Mouse (Mus musculus) left cerebral cortex, adult 8-10 months (tissue): ENCODE data around the gene Usp7. TPM values are rescaled to one million over a fixed set of nuclear protein-coding genes. Genes with fewer than 3 reads are reported as not detected.
A peak's percentile ranks its signal among the peaks of the same experiment; 100 is the strongest.
"Not testable (repeated sequence)": the region's sequence is repeated elsewhere in the genome, so short reads cannot be mapped to it uniquely, and the experiment has no call there.

Experiments used
- DNase-seq, 2 experiments: peaks; one replicate each; pipeline ENCODE4 v3.0.0; 2022; ENCODE audit warnings: low spot score in 2 of 2
- total RNA-seq, 4 experiments: library from RNA; stranded (reverse); gene quantifications; 2 replicates each; pipeline ENCODE4 v1.2.4; 2022

The Usp7 gene
- total RNA-seq, 4 experiments from 2014 or later, result 149 to 164 (median 158) TPM

DNA sequence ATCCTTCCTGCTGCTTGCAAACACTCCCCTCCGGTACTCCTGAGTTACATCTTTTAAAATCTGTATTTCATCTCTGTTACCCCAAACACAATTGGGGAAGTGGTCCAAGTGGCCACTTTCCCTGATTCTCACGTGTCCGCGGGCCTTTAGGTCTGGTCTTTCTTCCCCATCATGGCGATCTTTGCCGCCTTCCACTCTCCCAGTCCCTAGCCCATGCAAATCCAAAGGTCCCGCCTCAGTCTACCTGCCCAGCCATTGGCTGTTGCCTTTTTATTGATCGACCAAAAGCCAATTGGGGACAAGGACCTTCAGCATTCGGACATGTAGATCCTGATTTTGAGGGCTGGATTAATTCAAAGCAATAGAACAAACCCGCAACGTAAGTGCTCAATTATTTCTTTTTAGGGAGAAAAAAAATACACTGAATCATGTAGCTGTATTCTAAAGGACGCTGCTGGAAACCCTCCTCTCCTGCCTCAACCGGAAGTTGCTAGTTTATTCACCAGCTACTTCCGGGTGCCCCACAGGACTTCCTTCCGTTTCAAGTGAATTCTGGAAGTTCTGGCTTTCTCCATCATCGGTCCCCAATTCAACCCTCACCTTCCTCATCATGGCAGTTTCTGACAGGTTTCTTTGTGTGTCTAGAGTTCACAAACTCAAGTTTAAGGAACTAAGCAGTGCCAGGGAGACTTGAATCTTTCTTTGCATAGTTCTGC, 8.8 kb downstream of the Usp7 start:
- DNase-seq, result no peak

DNA sequence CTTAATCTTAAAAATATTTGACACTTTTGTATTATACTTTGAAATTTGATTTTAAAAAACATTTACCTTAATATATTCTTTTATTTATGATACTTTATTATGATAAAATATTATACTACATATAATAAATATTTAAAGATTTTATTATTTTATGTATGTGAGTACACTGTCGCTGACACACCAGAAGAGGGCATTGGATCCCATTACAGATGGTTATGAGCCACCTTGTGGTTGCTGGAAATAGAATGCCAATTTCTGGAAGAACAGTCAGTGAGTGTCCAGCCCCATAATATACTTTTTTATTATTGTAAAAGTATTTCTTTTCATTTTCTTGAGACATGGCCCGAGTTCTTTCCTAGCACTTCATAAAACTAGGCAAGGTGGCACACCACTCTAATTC, 10.4 kb downstream of the Usp7 start:
- no peak for DNase-seq

DNA sequence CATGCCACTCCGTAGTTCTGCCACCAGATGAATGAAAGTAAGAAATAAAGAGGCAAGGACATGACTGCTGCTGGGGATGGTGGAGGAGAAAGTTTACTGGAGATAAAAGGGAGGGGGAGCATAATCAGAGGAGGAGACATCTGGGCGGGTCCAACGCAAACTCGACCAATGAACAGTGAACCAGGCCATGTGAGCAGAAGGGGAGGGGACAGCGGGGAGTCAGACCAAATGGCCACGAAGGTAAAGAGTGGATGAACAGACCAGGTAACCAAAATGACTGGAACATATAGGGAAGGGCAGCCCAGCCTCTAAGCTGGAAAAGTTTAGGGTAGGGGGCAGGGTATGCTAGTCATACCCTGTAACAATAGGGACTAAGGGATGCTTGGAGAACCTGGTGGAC, 10.9 kb downstream of the Usp7 start:
- no peak for DNase-seq

DNA sequence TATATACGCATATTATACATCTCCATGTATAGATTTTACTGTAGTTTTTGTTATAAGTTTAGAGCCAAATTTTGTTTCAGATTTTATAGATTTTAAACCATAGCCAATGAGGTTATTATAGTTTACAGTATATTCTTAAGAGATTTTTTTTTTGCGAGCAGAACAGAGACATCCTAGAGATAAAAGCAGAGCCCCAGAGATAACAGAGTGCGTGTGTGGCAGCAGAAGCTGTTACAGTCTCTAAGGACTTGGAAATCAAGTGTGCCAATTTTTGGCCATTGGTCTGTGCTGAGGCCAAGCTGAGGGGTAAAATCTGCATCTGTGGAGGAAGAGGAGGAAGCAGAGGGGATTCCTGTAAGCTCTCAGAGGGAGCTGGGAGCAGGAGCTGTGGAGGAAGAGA, 11.9 kb downstream of the Usp7 start:
- no peak for DNase-seq

DNA sequence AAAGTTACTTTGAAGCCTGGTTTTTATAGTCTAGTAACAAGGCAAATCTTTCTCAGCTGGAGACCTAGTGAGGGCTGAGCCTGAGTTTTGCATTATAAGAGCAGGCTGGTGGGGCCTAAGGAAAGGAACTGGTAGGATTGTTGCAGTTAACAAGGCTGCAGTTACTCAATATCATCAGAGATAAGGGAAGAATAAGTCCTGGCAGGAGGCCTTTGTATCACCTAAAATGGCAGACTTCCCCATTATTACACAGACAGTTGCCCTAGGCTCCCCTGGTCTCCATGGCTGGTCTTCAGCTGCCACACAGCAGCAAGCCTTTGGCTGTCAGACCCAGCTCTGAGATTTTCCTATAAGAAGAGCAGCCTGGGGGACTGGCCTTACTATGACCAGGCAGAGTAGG, 13.4 kb downstream of the Usp7 start:
- DNase-seq, result no peak

DNA sequence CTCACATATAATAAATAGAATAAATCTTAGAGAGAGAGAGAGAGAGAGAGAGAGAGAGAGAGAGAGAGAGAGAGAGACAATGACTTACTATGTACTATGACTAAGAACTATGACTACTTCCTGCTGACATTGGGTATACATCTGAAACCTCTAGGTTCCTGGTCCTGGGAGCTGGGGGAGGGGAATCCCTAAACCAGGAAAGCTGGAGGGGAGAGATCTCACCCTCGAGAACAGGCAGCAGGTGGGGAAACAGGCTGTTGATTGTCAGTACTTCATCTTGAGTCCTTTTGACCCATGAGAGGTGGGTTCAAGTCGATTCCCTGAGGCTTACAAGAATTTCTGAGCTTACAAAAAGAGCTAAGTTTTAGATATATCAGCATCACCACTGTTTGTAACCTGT, 14.9 kb downstream of the Usp7 start:
- no peak for DNase-seq

DNA sequence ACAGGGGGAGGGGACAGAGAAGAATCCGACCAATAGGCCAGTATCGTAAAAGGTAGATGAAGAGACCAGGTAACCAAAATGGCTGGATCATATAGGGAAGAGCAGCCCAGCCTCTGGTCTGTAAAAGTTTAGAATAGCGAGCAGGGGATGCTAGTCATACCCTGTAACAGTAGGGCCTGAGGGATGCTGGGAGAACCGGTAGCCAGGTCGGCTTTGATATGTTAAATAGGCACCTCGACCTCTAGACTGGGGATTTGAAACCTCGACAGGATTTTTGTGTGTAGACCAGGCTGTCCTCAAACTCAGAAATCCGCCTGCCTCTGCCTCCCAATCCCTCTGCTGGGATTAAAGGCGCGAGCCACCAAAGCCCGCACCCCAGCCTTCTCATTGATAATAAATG, 15.5 kb downstream of the Usp7 start:
- DNase-seq, result no peak

DNA sequence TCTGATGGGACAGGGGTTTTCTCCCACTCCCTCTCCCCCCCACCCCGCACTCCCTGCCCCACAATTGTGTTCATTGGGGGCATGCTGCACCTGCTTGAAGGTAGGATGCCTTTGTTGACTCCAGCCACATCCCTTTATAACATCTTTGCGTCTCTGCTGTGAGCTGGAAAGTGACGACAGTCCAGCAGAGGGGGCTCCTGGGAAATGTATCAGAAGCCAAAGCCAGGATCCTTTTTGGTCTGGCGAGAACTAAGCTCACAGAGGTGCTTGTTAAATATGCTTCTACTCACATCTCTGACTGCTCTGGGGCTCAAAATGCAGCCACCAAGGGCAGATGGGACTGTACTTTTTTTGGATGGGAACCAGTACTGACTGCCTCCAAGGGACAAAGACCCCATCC, 21.0 kb downstream of the Usp7 start:
- DNase-seq, result no peak

DNA sequence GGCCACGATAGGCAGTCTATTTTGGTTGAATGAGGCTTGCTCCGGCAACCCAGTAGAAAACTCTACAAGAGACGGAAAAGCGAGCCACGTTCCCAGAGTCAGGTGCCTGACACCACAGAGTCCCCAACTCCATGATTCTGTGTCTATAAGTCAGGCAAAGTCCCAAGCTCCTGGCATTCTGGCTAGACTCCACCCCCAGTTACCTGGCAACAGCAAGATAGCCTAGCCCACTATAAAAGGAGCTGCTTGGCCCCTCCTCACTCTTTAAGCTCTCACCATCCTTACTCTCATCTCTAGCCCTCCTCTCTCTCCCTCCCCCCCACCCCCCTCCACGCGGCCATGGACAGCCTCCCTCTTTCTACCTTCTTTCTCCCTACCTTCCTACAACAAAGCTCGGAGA, 21.8 kb downstream of the Usp7 start:
- not testable (repeated sequence) for DNase-seq

DNA sequence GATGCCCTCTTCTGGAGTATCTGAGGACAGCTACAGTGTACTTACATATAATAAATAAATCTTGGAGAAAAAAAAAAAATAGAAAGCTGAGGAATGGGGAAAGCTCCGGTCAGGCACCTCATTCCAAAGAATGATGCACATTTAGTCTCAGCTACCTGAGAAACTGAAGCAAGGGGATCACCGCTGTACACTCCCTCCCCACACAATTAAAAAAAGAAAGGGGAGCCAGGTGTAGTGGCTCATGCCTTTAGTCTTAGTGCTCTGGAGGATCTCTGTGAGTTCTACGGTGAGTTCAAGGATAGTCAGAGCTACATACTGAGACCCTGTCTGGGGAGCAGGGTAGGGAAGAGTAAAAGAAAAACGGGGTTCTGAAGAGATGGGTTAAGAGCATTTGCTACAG, 22.6 kb downstream of the Usp7 start:
- DNase-seq, result no peak

DNA sequence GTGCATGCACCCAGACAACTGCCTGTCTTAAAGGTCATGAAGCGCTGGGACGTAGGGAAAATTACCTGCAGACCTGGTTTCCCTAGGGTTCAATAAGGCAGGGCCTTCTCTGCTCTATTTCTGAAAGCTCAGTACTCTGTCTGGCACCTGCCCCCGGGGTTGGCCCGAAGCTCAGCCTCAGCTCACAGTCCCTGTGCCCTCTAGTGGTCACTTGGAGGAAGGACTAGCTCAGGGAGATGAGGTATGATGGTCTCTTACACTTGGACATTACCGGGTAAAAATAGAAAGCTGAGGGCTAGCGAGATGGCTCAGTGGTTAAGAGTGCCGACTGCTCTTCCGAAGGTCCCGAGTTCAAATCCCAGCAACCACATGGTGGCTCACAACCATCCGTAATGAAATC, 23.0 kb downstream of the Usp7 start:
- DNase-seq, result peak in 1 of 2 experiments; percentile 41

DNA sequence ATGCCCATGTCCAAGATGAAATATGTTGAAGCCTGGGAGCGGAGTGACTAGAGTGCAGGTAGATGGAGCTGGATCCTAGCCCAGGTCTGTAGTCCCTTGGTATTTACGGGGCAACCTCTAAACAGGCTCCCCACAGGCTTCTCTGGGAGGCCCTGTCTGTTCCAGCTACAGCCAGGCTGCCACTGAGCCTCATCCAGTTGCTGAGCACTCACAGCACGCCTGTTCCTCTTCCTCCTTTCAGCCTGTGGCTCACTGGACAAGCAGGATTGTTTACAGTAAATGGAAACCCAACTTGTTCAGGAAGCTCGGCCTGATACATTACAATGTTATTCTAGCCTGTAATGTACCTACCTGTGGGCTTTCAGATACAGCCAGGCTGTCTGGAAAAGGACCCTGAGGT, 23.5 kb downstream of the Usp7 start:
- DNase-seq, result no peak

DNA sequence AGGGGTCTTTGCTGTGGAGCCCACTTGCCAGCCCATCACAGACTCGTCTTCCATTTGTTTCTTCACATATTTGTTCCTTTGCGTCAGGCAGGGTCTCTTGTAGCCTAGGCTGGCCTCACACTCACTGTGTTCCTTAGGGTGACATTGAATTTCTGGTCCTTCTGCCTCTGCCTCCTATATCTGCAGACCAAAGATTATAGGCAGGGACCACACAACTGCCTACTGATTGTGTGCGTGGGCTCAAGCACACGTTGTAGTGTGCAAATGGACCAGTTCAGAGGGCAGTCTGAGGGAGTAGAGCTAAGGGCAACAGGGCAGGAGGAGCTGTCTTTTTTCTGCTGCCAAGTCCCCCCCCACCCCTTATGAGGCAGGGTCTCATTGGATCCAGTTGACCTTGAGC, 24.0 kb downstream of the Usp7 start:
- no peak for DNase-seq

DNA sequence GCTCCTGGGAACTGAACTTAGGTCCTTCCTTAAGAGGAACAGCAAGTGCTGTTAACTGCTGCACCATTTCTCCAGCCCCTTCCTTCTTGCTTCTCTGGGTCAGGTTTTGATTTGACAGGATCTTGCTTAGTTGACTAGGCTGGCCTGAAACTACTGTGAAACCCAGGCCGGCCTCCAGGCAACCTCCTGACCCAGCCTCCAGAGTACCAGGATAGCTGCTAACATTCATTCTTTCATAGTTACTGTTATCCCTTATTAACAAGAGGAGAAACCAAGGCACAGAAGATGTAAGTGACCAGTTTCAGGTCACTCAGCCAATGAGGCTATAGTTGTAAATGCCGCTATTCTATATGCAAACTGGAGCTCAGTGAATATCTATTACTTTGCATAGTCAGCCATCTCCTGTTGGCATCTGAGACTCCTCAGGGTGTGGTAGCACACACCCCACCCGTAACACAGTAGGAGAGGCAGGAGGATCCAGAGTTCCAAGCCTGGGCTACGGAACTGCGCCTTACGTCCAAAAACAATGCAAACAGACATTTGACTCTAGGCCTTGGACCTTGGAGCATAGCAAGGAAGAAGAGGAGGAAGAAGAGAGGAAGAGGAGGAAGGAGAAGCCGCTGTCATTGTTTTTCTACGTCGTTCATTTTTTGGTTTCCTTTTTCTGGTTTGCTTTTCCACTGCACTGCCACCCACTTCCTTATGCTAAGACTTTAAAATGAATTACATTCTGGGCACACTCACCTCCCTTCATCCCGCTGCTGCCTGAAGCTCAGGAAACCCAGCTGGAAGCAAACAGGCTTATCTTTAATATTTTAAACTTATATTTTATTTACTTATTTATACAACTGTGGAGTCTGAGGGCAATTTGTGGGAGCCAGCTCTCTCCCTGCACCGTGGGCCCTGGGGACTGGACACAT, 24.7 kb downstream of the Usp7 start:
- DNase-seq, result peak in 1 of 2 experiments; percentile 15

DNA sequence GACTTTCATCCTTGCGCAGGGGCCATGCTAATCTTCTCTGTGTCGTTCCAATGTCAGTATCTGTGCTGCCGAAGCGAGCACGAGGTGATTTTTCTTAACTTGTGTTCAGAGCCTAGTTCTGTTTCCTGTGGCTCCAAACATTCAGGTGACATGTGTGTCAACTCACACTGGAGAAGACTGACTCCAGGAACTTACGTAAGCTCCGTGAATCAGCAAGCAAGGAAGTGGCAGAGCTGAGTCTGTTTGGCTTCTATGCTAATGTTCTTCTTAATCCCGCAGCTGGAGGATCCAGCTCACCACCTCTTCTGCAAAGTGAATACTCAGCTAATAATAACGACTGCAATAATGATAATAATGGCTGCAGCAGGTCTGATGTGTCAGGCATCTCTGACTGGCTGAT, 25.9 kb downstream of the Usp7 start:
- DNase-seq, result no peak

DNA sequence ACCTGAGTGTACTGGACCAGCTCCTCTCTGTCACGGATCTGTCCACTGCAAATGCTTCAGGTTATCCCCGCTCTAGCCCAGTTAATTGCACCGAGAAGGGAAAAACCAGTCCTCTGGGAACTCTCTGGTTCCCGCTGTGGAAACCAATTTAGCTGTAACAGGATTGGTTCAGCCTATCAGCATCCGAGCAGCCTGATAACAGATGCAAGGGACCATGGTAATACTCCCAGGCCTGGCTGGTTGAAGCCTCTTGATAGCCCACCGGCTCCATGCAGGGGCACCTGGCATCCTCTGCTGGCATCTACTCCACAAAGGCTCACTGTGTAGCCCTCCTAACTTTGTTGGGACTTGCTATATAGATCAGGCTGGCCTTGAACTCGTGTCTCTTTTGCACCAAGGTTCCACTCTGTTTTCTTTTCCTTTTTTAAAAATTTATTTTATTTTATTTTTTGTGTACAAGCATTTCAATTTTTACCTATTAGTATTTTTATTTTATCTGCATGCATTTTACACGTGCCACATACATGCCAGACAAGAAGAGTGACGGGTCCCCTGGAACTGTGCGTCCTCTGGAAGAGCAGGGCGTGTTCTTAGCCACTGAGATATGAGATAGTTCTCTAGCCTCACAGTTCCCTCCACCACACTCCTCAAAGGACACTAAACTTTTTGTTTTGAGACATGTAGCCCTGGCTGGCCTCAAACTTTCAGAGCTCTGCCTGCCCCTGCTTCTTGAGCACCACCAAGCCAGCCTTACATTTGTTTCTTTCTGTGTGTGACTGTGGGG, 27.8 kb downstream of the Usp7 start:
- DNase-seq, result no peak

DNA sequence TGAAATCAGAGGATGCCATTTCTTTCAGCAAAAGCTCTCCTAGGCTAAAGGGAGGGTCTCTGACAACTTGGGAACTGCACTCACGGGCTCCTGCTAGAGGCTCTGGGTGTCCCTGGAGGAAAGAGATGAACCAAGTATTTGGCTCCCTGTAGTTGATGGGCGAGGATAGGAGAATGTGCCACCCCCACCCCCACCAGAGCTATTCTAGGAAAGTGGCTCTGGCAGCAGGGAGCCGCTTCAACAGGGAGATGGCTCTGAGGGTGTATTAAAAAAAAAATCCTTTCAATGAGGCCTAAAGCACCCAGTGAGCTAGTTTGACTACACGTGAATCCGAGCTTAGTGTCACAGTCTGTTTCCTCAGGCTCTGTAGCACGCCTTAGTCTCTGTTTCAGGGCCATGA, 29.1 kb downstream of the Usp7 start:
- DNase-seq, result peak in 1 of 2 experiments; percentile 70

DNA sequence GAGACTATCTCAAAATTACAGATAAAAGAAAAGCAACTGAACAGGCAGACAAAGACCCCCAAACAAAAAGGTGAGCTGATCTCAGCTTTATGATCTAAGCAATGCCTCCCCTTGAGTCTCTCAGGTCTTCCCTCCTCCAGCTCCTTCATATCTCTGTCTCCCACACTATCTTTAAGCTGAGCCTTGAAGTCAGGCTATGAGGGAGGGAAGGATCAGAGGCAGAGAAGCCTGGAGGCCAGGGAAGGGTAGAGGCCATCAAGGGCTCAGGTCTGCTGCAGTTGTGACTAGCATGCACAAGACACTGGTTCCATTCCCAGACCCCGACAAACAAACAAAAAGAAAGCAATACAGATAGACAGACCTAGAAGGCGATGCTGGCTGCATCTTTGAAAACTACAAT, 30.2 kb downstream of the Usp7 start:
- DNase-seq, result no peak

DNA sequence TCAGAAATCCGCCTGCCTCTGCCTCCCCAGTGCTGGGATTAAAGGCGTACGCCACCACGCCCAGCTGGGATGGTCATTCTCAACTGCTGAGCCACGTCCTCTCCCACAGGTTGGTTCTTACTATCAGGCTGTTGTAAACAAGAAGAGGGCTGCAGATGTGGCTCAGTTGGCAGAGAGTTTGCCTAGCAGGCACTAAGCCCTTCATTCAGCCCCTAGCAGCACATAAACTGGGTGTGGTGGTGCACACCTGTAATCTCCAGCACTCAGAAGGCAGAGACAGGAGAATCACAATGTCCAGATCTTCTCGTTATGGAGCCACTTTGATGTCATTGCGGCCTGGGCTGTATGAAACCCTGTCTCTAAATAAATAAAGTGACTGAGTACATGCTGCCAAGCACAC, 31.1 kb downstream of the Usp7 start:
- no peak for DNase-seq

DNA sequence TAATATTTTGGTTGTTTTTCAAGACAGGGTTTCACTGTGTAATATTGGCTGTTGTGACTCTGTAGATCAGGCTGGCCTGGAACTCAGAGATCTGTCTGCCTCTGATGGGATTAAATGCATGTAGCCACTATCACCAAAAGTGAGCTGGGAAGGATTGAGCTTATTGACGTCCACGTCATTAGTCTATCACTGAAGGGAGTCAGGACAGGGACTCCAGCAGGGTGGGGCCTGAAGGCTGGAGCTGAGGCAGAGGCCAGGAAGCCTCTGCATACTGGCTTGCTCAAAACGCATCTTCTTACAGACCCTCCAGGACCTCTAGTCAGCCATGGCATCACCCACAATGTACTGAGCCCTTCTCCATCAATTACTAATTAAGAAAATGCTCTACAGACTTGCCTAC, 33.1 kb downstream of the Usp7 start:
- DNase-seq, result no peak

DNA sequence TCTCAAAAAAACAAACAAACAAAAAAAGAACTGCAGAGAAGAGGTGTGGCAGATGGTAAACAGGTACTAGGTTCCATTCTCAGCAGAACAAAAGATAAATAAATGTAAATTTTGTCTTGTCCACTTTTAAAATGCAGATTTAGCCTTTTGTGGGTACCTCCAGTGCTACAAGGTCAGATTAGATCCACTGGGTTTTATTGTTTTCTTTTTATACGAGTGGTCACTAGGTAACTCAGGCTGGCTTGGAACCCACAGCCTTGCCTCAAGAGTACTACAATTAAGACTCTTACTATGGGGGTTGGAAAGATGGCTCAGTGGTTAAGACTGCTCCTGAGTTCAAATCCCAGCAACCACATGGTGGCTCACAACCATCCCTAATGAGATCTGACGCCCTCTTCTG, 33.9 kb downstream of the Usp7 start:
- no peak for DNase-seq

DNA sequence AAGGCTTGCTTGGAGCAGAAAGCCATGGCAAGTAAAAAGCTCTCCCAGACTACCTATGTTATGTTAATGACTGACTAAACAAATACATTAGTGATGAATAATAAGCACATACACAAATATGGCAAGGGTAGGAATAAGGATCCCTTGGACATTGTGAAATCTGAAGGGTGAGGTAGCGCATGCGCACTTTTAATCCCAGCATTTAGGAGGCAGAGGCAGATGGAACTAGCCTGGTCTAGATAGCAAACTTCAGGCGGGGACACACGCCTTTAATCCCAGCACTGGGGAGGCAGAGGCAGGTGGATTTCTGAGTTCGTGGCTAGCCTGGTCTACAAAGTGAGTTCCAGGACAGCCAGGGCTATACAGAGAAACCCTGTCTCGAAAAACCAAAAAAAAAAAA, 34.5 kb downstream of the Usp7 start:
- DNase-seq, result not testable (repeated sequence)
